Mouse (Mus musculus) hindlimb bud, embryonic 11.5 days (tissue): Measurements from ENCODE around the gene B4galt3.

ENCODE experiments used
- DNase-seq: peaks from one replicate; pipeline ENCODE4 v3.0.0-alpha.2; 2012; ENCODE audit warnings: low read depth, low spot score; ENCODE audit errors: extremely low spot score

B4galt3 gene

GRCm38 (mm10) chr1:171263185-171263611 is 6.9 kb upstream of the B4galt3 start:
- no peak for DNase-seq

- DNase-seq: no peak
Measured at GRCm38 (mm10) chr1:171263666-171264461, 6.3 kb upstream of the B4galt3 start.

GRCm38 (mm10) chr1:171265971-171266744 is 4.0 kb upstream of the B4galt3 start:
- no peak for DNase-seq

- no peak for DNase-seq
Measured at GRCm38 (mm10) chr1:171268341-171268740, 1.8 kb upstream of the B4galt3 start.

- DNase-seq: no peak
Measured at GRCm38 (mm10) chr1:171270573-171270900, 409 bp downstream of the B4galt3 start.

GRCm38 (mm10) chr1:171271196-171271595 is 1.1 kb downstream of the B4galt3 start:
- DNase-seq: no peak

GRCm38 (mm10) chr1:171271622-171272021 is 1.5 kb downstream of the B4galt3 start:
- DNase-seq: no peak

GRCm38 (mm10) chr1:171272086-171272485 is 2.0 kb downstream of the B4galt3 start:
- DNase-seq: no peak

GRCm38 (mm10) chr1:171274171-171274570 is 4.0 kb downstream of the B4galt3 start:
- no peak for DNase-seq

GRCm38 (mm10) chr1:171275144-171275734 is 5.1 kb downstream of the B4galt3 start:
- DNase-seq: no peak

- no peak for DNase-seq
Measured at GRCm38 (mm10) chr1:171276110-171276748, 6.1 kb downstream of the B4galt3 start.

GRCm38 (mm10) chr1:171277736-171278135 is 7.6 kb downstream of the B4galt3 start:
- no peak for DNase-seq

- no peak for DNase-seq
Measured at GRCm38 (mm10) chr1:171278436-171278835, 8.3 kb downstream of the B4galt3 start.

GRCm38 (mm10) chr1:171279012-171279705 is 9.0 kb downstream of the B4galt3 start:
- no peak for DNase-seq

GRCm38 (mm10) chr1:171279721-171280120 is 9.6 kb downstream of the B4galt3 start:
- no peak for DNase-seq

- DNase-seq: no peak
Measured at GRCm38 (mm10) chr1:171280250-171280915, 10.3 kb downstream of the B4galt3 start.

GRCm38 (mm10) chr1:171280916-171281527 is 10.9 kb downstream of the B4galt3 start, which contains the start of gene Ppox:
Gene Ppox (minus strand): TSS chr1:171281186.
- peak; percentile 97 for DNase-seq

GRCm38 (mm10) chr1:171281528-171281923 is 11.4 kb downstream of the B4galt3 start:
- no peak for DNase-seq

GRCm38 (mm10) chr1:171282086-171282805 is 12.1 kb downstream of the B4galt3 start:
- no peak for DNase-seq
